Mouse (Mus musculus) forebrain, embryonic 11.5 days (tissue): ENCODE results near the gene Frmd4a. TPM values are rescaled to one million over a fixed set of nuclear protein-coding genes. Genes with fewer than 3 reads are reported as not detected.

Experiments used
- ATAC-seq: fragments of 200-750 bp; cut with Nextera tagmentation; replicated peaks from 2 replicates; pipeline ENCODE4 v1.8.0; 2017; ENCODE audit warnings: moderate TSS enrichment; ENCODE audit not compliant: low FRiP score
- DNase-seq: peaks from one replicate; pipeline ENCODE4 v3.0.0-alpha.2; 2017; ENCODE audit warnings: low spot score
- H3K27ac ChIP-seq: fragments of 300-500 bp; sonication (generic); 2 replicates; pipeline ENCODE4 v1.5.1; 2014; ENCODE audit warnings: low read depth, low read length
- H3K27me3 ChIP-seq: fragments of 300-500 bp; sonication (generic); 2 replicates; pipeline ENCODE4 v1.6.1; 2014; ENCODE audit warnings: mild to moderate bottlenecking, low read length, mixed read lengths; ENCODE audit not compliant: control insufficient read depth, insufficient read depth
- H3K36me3 ChIP-seq: fragments of 300-500 bp; sonication (generic); 2 replicates; pipeline ENCODE4 v1.6.1; 2014; ENCODE audit warnings: mild to moderate bottlenecking, low read length, moderate library complexity, mixed read lengths; ENCODE audit not compliant: control insufficient read depth, insufficient read depth
- H3K4me1 ChIP-seq: fragments of 300-500 bp; sonication (generic); replicated peaks from 2 replicates; pipeline ENCODE4 v1.6.1; 2014; ENCODE audit warnings: low read length, mixed read lengths; ENCODE audit not compliant: control insufficient read depth, insufficient read depth
- H3K4me2 ChIP-seq: fragments of 300-500 bp; sonication (generic); 2 replicates; pipeline ENCODE4 v1.6.1; 2014; ENCODE audit warnings: low read depth, mild to moderate bottlenecking, low read length, moderate library complexity, mixed read lengths; ENCODE audit not compliant: severe bottlenecking
- H3K4me3 ChIP-seq: fragments of 300-500 bp; sonication (generic); 2 replicates; pipeline ENCODE4 v1.5.1; 2014; ENCODE audit warnings: low read depth, low read length
- H3K9ac ChIP-seq: fragments of 300-500 bp; sonication (generic); 2 replicates; pipeline ENCODE4 v1.6.1; 2014; ENCODE audit warnings: low read length
- H3K9me3 ChIP-seq: fragments of 300-500 bp; sonication (generic); 2 replicates; pipeline ENCODE4 v1.6.1; 2016; ENCODE audit warnings: low read length, mixed read lengths; ENCODE audit not compliant: control insufficient read depth
- WGBS: fragments of 180-500 bp; shearing (Covaris S2); extraction: QIAGEN DNeasy Blood & Tissue Kit; methylation state at CpG from one replicate; pipeline ENCODE4 v1.1.7; 2014; 5-methylcytosine and 5-hydroxymethylcytosine counted together
- polyA plus RNA-seq: library from polyadenylated mRNA; unstranded; fragments of >200 nt; fragmentation: Nextera tagmentation; extraction: Ambion mirVana; gene quantifications from 2 replicates; pipeline ENCODE4 v1.2.1, GENCODE M21; 2014

The Frmd4a gene
- polyA plus RNA-seq, 1 experiment from 2014 or later, result 50.3 TPM

DNA sequence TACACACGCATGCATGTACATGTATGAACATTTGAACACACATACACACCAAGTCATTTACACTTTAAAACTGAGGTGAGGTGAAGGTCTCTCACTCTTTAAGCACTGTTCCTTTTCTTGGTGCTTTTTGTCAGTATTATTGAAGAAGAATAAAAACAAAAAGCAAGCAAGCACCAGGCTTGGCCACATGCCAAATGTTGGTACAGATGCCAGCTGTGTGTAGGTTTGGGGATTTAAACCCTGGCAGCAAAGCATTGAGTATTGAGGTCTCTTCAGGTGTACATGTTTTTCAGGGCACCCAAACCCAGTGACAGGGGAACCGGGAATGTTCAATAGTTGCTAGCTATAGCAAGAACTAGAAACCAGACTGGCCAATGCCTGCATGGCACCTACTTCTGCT, 469.8 kb downstream of the Frmd4a start:
- Histone ChIP-seq H3K4me3 (no peak overlapping the region), H3K27ac (no peak overlapping the region), H3K27me3 (no peaks in the 10 kb centered on the region), H3K4me2 (no peak overlapping the region), H3K9me3 (no peaks in the 10 kb centered on the region), H3K4me1 (0 out of 2 replicates have a peak, but pooled peaks cover 2% of the 10 kb centered on the region), H3K36me3 (no peaks in the 10 kb centered on the region), H3K9ac (no peak overlapping the region)
- ATAC-seq, result no peak
- WGBS, result 98% methylated on average over 2 of the region's 2 CpGs
- DNase-seq, result no peak

- Histone ChIP-seq H3K4me2 (no peak overlapping the region), H3K27me3 (no peaks in the 10 kb centered on the region), H3K27ac (no peak overlapping the region), H3K36me3 (no peaks in the 10 kb centered on the region), H3K4me3 (no peak overlapping the region), H3K9me3 (no peaks in the 10 kb centered on the region), H3K4me1 (0 out of 2 replicates have a peak, but pooled peaks cover 2% of the 10 kb centered on the region), H3K9ac (no peak overlapping the region)
- 82% methylated on average over 5 of the region's 5 CpGs for WGBS
- DNase-seq, result no peak
- ATAC-seq, result no peak
Observed at GRCm38 (mm10) chr2:4490845-4491244, 473.3 kb downstream of the Frmd4a start.

DNA sequence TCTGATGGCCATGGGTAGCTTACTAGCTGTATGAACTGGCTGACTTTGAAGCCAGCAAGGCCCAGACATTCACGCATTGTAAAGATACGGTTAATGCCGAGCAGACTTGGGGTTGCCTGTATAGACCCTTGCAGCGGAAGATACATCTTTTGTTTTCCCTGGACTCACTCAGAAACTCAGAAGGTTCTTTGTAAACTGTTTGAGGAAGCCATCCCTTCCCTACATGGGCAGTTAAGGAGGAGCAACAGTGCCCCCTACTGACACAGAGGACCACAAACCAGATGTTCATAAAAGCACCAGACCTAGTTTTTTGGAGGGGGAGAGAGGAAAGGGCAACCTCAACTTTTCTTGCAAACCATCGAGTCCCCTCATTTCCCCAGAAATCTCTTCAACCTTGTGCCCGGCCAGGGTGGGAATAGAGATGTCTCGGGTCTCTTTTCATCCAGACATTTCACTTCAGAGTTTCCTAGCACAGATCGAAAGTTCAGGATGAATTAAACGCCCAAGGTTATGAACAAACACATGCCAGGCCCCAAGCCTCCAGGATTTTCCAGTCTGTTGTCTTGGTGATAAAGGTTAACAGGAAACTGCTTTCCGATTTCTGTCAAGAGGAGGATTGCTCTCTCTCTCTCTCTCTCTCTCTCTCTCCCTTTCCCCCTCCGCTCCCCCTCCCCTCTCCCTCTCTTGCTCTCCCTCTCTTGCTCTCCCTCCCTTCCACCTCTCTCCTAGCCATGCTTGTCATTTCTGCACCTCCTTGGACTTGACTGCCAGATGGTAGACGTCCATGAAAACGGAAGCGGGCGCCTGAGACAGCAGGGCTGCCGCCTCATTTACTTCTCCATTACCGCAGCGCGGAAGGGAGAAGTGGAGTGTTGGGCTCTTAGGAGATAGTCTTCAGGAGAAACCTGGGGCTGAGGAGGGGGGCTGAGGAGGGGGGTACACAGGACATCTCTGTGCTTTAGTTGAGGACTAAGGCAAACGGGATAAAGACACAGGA, 475.3 kb downstream of the Frmd4a start:
- Histone ChIP-seq H3K36me3 (no peaks in the 10 kb centered on the region), H3K4me3 (no peak overlapping the region), H3K4me1 (0 out of 2 replicates have a peak, but pooled peaks cover 2% of the 10 kb centered on the region), H3K9ac (no peak overlapping the region), H3K27ac (no peak overlapping the region), H3K27me3 (no peaks in the 10 kb centered on the region), H3K4me2 (no peak overlapping the region), H3K9me3 (no peaks in the 10 kb centered on the region)
- 60% methylated on average over 20 of the region's 20 CpGs for WGBS
- peak; percentile 72; the same call in 1 of the 2 replicates for ATAC-seq
- peak; percentile 81 for DNase-seq

GRCm38 (mm10) chr2:4494478-4494877, 477.0 kb downstream of the Frmd4a start:
- no peaks in the 10 kb centered on the region for H3K36me3 ChIP-seq
- DNase-seq (no peak), ATAC-seq (no peak)
- H3K9me3 ChIP-seq, result no peaks in the 10 kb centered on the region
- no peak overlapping the region for H3K4me3 ChIP-seq
- 0 out of 2 replicates have a peak, but pooled peaks cover 2% of the 10 kb centered on the region for H3K4me1 ChIP-seq
- no peaks in the 10 kb centered on the region for H3K27me3 ChIP-seq
- H3K9ac ChIP-seq, result no peak overlapping the region
- no peak overlapping the region for H3K4me2 ChIP-seq
- 82% methylated on average over 2 of the region's 2 CpGs for WGBS
- no peak overlapping the region for H3K27ac ChIP-seq

GRCm38 (mm10) chr2:4499257-4499656, 481.7 kb downstream of the Frmd4a start:
- no peak overlapping the region for H3K9ac ChIP-seq
- H3K36me3 ChIP-seq, result no peaks in the 10 kb centered on the region
- WGBS, result 6% methylated on average over 1 of the region's 1 CpGs
- ATAC-seq (0 out of 2 replicates have a peak, but pooled peaks have one; percentile 49), DNase-seq (peak; percentile 84)
- H3K9me3 ChIP-seq, result no peaks in the 10 kb centered on the region
- no peak overlapping the region for H3K4me2 ChIP-seq
- H3K4me3 ChIP-seq, result no peak overlapping the region
- no peak overlapping the region for H3K27ac ChIP-seq
- H3K27me3 ChIP-seq, result no peaks in the 10 kb centered on the region
- no peaks in the 10 kb centered on the region for H3K4me1 ChIP-seq

DNA sequence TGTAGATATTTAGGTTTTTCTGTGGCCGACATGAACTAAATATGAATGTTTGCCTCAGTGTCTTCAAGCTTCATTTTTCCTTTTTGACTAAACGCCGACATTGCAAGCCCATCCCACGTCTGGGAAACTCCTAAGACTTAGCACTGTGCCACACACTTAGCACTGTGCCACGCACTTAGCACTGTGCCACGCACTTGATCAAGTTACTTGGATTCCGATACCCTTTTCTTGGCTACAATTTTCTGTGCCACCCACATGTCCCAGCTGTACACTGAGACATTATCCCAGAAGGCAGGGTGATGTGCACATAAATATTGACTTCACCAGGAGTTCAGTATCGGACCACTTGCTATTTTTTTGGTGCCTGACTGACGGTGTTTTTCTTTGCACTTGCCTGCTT, 482.4 kb downstream of the Frmd4a start:
- Histone ChIP-seq H3K4me1 (no peaks in the 10 kb centered on the region), H3K9me3 (no peaks in the 10 kb centered on the region), H3K4me3 (no peak overlapping the region), H3K27ac (no peak overlapping the region), H3K9ac (no peak overlapping the region), H3K4me2 (no peak overlapping the region), H3K36me3 (no peaks in the 10 kb centered on the region), H3K27me3 (no peaks in the 10 kb centered on the region)
- WGBS, result 93% methylated on average over 9 of the region's 9 CpGs
- ATAC-seq, result no peak
- peak; percentile 34 for DNase-seq

DNA sequence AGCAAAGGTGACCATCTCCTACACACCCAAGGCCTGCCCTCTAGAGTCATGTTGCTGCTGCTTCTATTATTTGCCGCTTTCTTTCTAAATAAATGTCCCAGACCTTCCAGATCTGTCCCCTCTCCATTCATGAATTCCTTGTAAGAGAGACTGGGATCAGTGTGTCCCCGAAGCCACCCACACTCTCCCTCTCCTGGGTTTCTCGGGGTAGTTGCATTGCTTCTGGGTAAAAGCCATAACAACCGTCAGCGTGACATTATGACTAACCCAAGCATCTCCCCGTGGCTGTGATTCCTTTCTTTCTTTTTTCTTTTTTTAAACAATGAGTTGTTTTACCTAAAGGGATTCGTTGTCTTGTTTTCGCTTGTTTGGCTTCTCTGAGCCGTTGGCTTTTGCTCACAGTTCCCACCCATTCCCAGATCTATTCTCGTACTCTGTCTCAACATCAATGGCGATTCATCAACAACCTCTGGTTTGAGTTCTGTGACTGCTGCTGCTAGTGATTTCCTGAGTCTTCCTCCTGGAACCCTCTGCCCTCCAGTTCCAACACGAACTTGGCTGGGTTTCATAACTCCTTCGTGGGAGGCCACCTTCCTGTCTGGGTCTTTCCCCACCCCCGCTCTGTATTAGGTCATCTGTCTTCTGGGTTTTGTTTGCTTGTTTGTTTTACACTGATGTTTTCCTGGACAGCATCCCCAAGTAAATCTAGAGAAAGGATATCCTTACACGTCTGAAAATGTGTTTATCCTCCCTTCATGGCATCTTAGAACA, 483.9 kb downstream of the Frmd4a start:
- no peak overlapping the region for H3K4me2 ChIP-seq
- H3K27me3 ChIP-seq, result no peaks in the 10 kb centered on the region
- no peak overlapping the region for H3K9ac ChIP-seq
- no peaks in the 10 kb centered on the region for H3K4me1 ChIP-seq
- no peak overlapping the region for H3K4me3 ChIP-seq
- no peak overlapping the region for H3K27ac ChIP-seq
- DNase-seq (peak; percentile 22), ATAC-seq (no peak)
- H3K36me3 ChIP-seq, result no peaks in the 10 kb centered on the region
- no peaks in the 10 kb centered on the region for H3K9me3 ChIP-seq
- WGBS, result 86% methylated on average over 15 of the region's 15 CpGs

- H3K4me1 ChIP-seq, result no peaks in the 10 kb centered on the region
- H3K4me3 ChIP-seq, result no peak overlapping the region
- DNase-seq, result peak; percentile 8
- H3K9ac ChIP-seq, result no peak overlapping the region
- H3K4me2 ChIP-seq, result no peak overlapping the region
- no peaks in the 10 kb centered on the region for H3K27me3 ChIP-seq
- no peaks in the 10 kb centered on the region; the same call in 1 of the 2 replicates for H3K36me3 ChIP-seq
- 90% methylated on average over 10 of the region's 10 CpGs for WGBS
- ATAC-seq, result no peak
- no peaks in the 10 kb centered on the region for H3K9me3 ChIP-seq
- H3K27ac ChIP-seq, result no peak overlapping the region
Observed at GRCm38 (mm10) chr2:4504413-4504812, 486.9 kb downstream of the Frmd4a start.
